Mouse (Mus musculus) forebrain, embryonic 10.5 days (tissue): ENCODE results near the gene Ahdc1. TPM values are rescaled to one million over a fixed set of nuclear protein-coding genes. Genes with fewer than 3 reads are reported as not detected.

Experiments
- DNase-seq: peaks from one replicate; pipeline ENCODE4 v3.0.0-alpha.2; 2017; ENCODE audit warnings: low spot score; ENCODE audit errors: extremely low spot score
- H3K27ac ChIP-seq: fragments of 300-500 bp; sonication (generic); 2 replicates; pipeline ENCODE4 v1.5.1; 2016; ENCODE audit warnings: mild to moderate bottlenecking
- H3K27me3 ChIP-seq: fragments of 300-500 bp; sonication (generic); 2 replicates; pipeline ENCODE4 v1.6.1; 2016; ENCODE audit warnings: mild to moderate bottlenecking; ENCODE audit not compliant: poor library complexity, severe bottlenecking
- H3K36me3 ChIP-seq: fragments of 300-500 bp; sonication (generic); replicated peaks from 2 replicates; pipeline ENCODE4 v1.6.1; 2016; ENCODE audit warnings: mild to moderate bottlenecking, moderate library complexity
- H3K4me1 ChIP-seq: fragments of 300-500 bp; sonication (generic); 2 replicates; pipeline ENCODE4 v1.6.1; 2016
- H3K4me3 ChIP-seq: fragments of 300-500 bp; sonication (generic); 2 replicates; pipeline ENCODE4 v1.5.1; 2016; ENCODE audit warnings: mild to moderate bottlenecking, moderate library complexity
- H3K9me3 ChIP-seq: fragments of 300-500 bp; sonication (generic); 2 replicates; pipeline ENCODE4 v1.6.1; 2016; ENCODE audit warnings: mild to moderate bottlenecking, moderate library complexity
- WGBS: fragments of 180-500 bp; shearing (Covaris S2); methylation state at CpG from one replicate; pipeline ENCODE4 v1.1.7; 2016; 5-methylcytosine and 5-hydroxymethylcytosine counted together
- polyA plus RNA-seq: library from polyadenylated mRNA; unstranded; fragments of >200 nt; fragmentation: Nextera tagmentation; extraction: Ambion mirVana; gene quantifications from 2 replicates; pipeline ENCODE4 v1.2.1, GENCODE M21; 2016

The Ahdc1 gene
- polyA plus RNA-seq, 1 experiment from 2014 or later: 5.8 TPM

GRCm38 (mm10) chr4:133073192-133073591 is 62.1 kb downstream of the Ahdc1 start:
- H3K36me3 ChIP-seq: peaks cover 74% of the 10 kb centered on the region
- DNase-seq: no peak
- peak overlapping the region; percentile 64; the same call in 1 of the 2 replicates for H3K27ac ChIP-seq
- no peaks in the 10 kb centered on the region for H3K9me3 ChIP-seq
- no peak overlapping the region for H3K4me3 ChIP-seq
- peaks cover 73% of the 10 kb centered on the region for H3K4me1 ChIP-seq
- 62% methylated on average over 8 of the region's 8 CpGs for WGBS
- no peaks in the 10 kb centered on the region for H3K27me3 ChIP-seq

DNA sequence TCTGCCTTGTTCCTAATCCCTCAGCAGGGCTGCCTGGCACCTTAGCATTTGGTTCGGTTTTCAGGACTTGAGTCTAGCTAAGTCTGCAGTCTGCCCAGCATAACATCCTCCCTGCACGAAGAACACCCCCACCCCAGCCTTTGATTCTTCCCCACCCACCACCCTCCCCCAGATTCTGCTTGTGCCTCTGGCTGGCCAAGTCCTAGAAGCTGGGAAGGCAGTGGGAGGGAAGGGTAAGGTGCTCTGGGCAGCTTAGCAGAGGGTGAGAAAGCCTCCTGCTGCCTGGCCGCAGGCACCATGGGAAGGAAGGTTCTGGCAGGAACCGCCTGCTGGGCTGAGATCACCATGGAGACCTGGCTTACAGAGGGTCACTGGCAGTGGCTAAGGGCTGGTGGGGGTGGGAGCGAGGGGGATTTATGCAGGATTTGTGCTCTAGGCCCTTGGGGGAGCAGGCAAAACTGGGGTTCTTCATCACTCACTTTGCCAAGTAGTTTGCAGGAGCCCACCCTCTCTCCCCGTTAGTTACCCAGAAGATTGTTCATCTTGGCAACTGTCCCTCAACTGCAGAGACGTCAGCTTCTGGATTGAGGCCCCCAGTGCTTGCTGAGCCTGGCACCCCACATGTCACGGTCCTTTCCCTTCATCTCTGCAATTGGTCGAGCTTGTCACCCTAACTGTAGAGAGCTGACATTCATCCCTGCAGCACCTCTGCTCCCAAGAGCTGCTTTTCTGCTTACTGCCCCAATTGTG is 63.2 kb downstream of the Ahdc1 start:
- WGBS: 25% methylated on average over 9 of the region's 9 CpGs
- H3K36me3 ChIP-seq: peaks cover 73% of the 10 kb centered on the region
- H3K27me3 ChIP-seq: no peaks in the 10 kb centered on the region
- no peaks in the 10 kb centered on the region for H3K9me3 ChIP-seq
- H3K4me1 ChIP-seq: peaks cover 72% of the 10 kb centered on the region
- peak overlapping the region; percentile 64 for H3K27ac ChIP-seq
- peak overlapping the region; percentile 12; the same call in 1 of the 2 replicates for H3K4me3 ChIP-seq
- DNase-seq: no peak

DNA sequence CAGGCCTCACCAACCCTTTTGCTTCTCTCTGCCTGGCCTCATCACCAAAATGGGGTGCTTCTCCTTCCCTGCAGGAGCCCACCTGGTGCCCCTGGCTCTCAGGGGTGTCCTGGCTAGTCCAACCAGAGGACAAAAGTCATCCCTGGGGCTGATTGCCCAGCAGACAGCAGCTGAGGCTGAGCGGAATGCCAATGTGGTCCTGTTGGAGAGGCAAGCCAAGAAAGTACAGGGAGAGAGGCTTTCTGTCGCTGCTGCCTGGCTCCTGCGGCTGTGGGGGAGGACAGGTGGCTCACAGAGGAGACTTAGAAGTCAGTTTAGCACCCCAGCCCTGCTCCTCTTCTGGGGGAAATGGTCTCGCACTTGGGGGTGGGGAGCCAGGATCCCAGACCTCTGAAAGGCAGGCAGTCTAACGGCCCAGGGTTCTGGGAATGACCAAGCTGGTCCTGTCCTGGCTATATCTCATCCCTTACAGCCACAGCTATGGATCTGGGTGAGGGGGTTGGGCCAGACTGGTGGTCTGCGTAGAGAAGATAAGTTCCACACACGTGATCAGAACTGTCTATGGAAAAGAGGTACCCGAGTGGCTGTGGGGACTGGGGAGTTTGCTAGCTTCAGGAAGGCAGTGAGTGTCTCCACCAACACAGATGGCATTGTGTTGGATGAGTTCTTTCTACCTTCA is 64.0 kb downstream of the Ahdc1 start:
- Histone ChIP-seq H3K4me3 (no peak overlapping the region), H3K27ac (peak overlapping the region; percentile 64), H3K4me1 (peaks cover 76% of the 10 kb centered on the region), H3K36me3 (peaks cover 66% of the 10 kb centered on the region), H3K9me3 (no peaks in the 10 kb centered on the region), H3K27me3 (no peaks in the 10 kb centered on the region)
- no peak for DNase-seq
- WGBS: 71% methylated on average over 8 of the region's 8 CpGs

DNA sequence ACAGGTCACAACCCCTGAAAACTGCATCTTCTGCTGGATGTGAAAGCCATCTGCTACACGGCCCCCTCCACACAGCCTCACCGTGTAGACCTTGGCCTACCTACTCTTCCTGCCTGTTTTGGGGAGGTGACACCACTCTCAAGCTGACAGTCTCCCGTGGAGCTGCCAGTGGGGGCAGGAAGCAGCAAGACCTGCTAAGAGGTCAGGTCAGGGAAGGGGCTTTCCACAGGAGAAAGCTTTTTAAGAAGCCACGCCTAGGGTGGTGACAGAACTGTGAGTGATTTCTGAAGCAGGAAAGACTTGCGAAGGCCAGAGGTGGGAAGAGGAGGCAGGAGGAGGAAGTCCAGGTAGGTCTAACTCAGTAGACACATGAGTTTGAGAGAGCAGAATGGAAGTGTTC is 67.9 kb downstream of the Ahdc1 start:
- Histone ChIP-seq H3K36me3 (peaks cover 34% of the 10 kb centered on the region), H3K4me1 (peaks cover 50% of the 10 kb centered on the region), H3K9me3 (no peaks in the 10 kb centered on the region), H3K27ac (no peak overlapping the region; the same call in 1 of the 2 replicates), H3K4me3 (no peak overlapping the region), H3K27me3 (peaks cover 4% of the 10 kb centered on the region)
- no peak for DNase-seq
- 67% methylated on average over 5 of the region's 5 CpGs for WGBS

DNA sequence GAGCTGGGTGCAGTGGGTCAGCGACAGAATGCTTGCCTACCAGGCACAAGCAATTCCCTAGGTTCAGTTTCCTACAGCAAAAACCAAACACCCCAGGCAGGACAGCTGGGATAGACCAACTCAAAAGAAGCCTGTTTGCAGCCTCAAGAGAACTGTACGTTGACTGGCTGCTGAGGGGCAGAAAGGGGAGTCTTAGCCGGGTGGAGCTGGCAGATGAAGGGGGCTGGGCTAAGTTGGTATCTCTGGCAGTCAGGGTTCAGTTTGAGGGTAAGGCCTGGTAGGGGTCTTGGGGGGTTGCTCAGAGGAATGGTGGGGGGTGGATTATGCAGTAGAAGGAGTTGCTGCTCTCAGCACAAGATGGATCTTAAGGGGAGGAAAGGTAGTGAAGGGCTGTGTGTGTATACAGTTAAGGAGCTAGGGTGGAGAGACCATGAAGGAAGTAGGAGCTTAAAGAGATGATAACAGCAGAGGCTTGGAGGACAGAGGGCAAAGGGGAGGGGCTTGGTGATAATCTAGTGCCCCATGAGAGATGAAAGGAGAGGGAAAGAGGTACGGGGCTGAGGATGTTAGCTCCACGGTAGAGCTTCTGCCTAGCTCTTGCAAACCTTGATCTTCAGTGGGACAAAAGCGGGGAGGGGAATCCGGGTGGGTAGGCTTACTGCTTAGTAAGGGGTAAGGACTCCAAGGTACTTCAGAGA is 68.5 kb downstream of the Ahdc1 start:
- WGBS: 61% methylated on average over 7 of the region's 7 CpGs
- Histone ChIP-seq H3K36me3 (peaks cover 30% of the 10 kb centered on the region), H3K27ac (peak overlapping the region; percentile 17; the same call in 1 of the 2 replicates), H3K27me3 (peaks cover 10% of the 10 kb centered on the region), H3K4me1 (peaks cover 50% of the 10 kb centered on the region), H3K4me3 (no peak overlapping the region), H3K9me3 (no peaks in the 10 kb centered on the region)
- no peak for DNase-seq

- Histone ChIP-seq H3K9me3 (no peaks in the 10 kb centered on the region), H3K27ac (no peak overlapping the region), H3K27me3 (peaks cover 23% of the 10 kb centered on the region), H3K36me3 (peaks cover 23% of the 10 kb centered on the region), H3K4me1 (peaks cover 51% of the 10 kb centered on the region), H3K4me3 (no peak overlapping the region)
- DNase-seq: no peak
- 90% methylated on average over 3 of the region's 3 CpGs for WGBS
Measured at GRCm38 (mm10) chr4:133080862-133081261, 69.8 kb downstream of the Ahdc1 start.

- Histone ChIP-seq H3K27me3 (peaks cover 37% of the 10 kb centered on the region), H3K4me1 (peaks cover 51% of the 10 kb centered on the region), H3K4me3 (no peak overlapping the region), H3K27ac (no peak overlapping the region), H3K36me3 (peaks cover 15% of the 10 kb centered on the region), H3K9me3 (no peaks in the 10 kb centered on the region)
- 89% methylated on average over 6 of the region's 6 CpGs for WGBS
- no peak for DNase-seq
Measured at GRCm38 (mm10) chr4:133082216-133082773, 71.2 kb downstream of the Ahdc1 start.

DNA sequence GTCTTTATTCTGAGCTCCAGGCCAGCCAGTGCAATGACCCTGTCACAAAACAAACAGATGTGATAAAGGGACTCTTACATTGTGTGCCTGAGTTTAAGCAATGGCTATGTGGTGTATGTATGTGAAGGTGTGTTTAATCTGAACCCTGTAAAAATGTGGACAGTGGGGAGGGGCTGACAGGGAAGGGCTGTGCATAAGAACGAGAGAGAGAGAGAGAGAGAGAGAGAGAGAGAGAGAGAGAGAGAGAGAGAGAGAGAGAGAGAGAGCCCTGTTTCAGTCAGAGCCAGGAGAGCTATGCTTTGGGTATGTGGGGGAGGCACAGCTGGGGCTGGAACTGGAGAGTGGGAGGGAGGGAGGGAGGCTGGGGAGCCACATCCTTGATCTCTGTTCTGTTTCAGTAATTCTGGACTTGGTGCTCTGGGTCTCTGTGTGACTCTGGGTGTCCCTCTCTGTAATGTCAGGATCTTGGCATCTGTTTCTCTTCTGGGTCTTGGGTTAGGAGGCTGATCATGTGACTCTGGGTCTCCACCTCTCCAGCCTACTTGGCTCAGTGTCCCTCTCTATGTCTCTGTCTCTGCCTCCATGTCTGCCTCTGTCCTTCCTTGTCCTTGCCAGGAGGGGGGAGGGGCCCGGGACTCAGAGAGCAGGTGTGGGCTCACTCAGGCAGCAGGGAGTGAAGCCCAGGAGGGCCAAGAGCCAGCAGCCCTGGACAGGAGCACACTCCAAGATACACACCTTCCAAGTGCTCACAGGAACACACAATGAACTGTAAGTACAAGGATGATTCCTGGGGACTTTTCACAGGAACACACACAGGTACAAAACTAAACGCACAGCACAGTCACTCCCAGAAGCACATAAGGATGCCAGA is 73.2 kb downstream of the Ahdc1 start:
- Histone ChIP-seq H3K9me3 (no peaks in the 10 kb centered on the region), H3K36me3 (no peaks in the 10 kb centered on the region; the same call in 1 of the 2 replicates), H3K4me3 (peak overlapping the region; percentile 56; the same call in 1 of the 2 replicates), H3K27ac (0 out of 2 replicates have a peak overlapping the region, but pooled peaks have one; percentile 7), H3K4me1 (peaks cover 51% of the 10 kb centered on the region), H3K27me3 (peaks cover 45% of the 10 kb centered on the region)
- DNase-seq: no peak
- WGBS: 31% methylated on average over 3 of the region's 3 CpGs

- DNase-seq: no peak
- Histone ChIP-seq H3K27ac (peak overlapping the region; percentile 68), H3K27me3 (peaks cover 52% of the 10 kb centered on the region), H3K4me3 (peak overlapping the region; percentile 56), H3K36me3 (no peaks in the 10 kb centered on the region), H3K4me1 (peaks cover 51% of the 10 kb centered on the region), H3K9me3 (no peaks in the 10 kb centered on the region)
- 1% methylated on average over 52 of the region's 53 CpGs for WGBS
Measured at GRCm38 (mm10) chr4:133085011-133085782, 74.1 kb downstream of the Ahdc1 start.

GRCm38 (mm10) chr4:133085783-133086342 is 74.8 kb downstream of the Ahdc1 start:
- peaks cover 59% of the 10 kb centered on the region for H3K27me3 ChIP-seq
- peak overlapping the region; percentile 68 for H3K27ac ChIP-seq
- no peaks in the 10 kb centered on the region for H3K9me3 ChIP-seq
- H3K4me3 ChIP-seq: peak overlapping the region; percentile 56
- whole genome bisulfite sequencing: 12% methylated on average over 12 of the region's 12 CpGs
- no peak for DNase-seq
- no peaks in the 10 kb centered on the region for H3K36me3 ChIP-seq
- H3K4me1 ChIP-seq: peaks cover 58% of the 10 kb centered on the region

GRCm38 (mm10) chr4:133087177-133087714 is 76.2 kb downstream of the Ahdc1 start:
- WGBS: 89% methylated on average over 6 of the region's 6 CpGs
- no peak overlapping the region; the same call in 1 of the 2 replicates for H3K27ac ChIP-seq
- H3K27me3 ChIP-seq: peaks cover 73% of the 10 kb centered on the region

More at GRCm38 (mm10) chr4:133087177-133087714, 76.2 kb downstream of the Ahdc1 start:
- Histone ChIP-seq H3K4me1 (peaks cover 67% of the 10 kb centered on the region), H3K36me3 (no peaks in the 10 kb centered on the region), H3K9me3 (no peaks in the 10 kb centered on the region), H3K4me3 (no peak overlapping the region)
- no peak for DNase-seq
